ENCODE assay signal across 8 mouse cellular contexts in genomic region chr11:115823774-115824740, GRCm38 (mm10). TPM values are rescaled to one million over a fixed set of nuclear protein-coding genes. Genes with fewer than 3 reads are reported as not detected.
DNase-seq lines count a peak whose midpoint lies in the region; ATAC-seq and TF ChIP-seq lines count a peak whose summit lies in the region.

Llgl2 (plus strand) TSS chr11:115824049.

- H3K36me3 ChIP-seq in heart, embryonic 14.5 days (ENCODE audit: control insufficient read depth, insufficient read depth, low read length): peaks cover 34% of the 10 kb centered on the region
- peaks cover 11% of the 10 kb centered on the region; the same call in 1 of the 2 replicates for H3K36me3 ChIP-seq in lung, postnatal 0 days (ENCODE audit: insufficient read depth, low read length)

- H3K9me3 ChIP-seq in heart, embryonic 14.5 days (ENCODE audit: control insufficient read depth, low read length): no peaks in the 10 kb centered on the region
- H3K9me3 ChIP-seq in lung, postnatal 0 days (ENCODE audit: low read length): no peaks in the 10 kb centered on the region

- ATAC-seq in heart, embryonic 14.5 days (ENCODE audit: insufficient number of reproducible peaks, insufficient read depth, low FRiP score, low read depth): peak; percentile 94
- ATAC-seq in lung, postnatal 0 days: peak; percentile 95

- peak within 1 kb of the TSS; percentile 80 for H3K9ac ChIP-seq in heart, embryonic 14.5 days (ENCODE audit: low read length)
- H3K9ac ChIP-seq in lung, postnatal 0 days (replicated peaks; ENCODE audit: low read depth): peak within 1 kb of the TSS; percentile 72

- no peak for TF ChIP-seq POLR2A in bone marrow macrophage, adult 2 months (IDR thresholded peaks at IDR 0.05; ENCODE audit: borderline replicate concordance, low read depth, low read length)
- peak; percentile 74 for TF ChIP-seq POLR2A in embryonic fibroblast, embryonic 13.5 days (IDR thresholded peaks at IDR 0.05; ENCODE audit: low read depth, low read length)

- no peak; the same call in 1 of the 2 replicates for TF ChIP-seq CTCF in bone marrow macrophage, adult 2 months (IDR thresholded peaks at IDR 0.05; ENCODE audit: low read depth, low read length)
- TF ChIP-seq CTCF in embryonic fibroblast, embryonic 13.5 days (IDR thresholded peaks at IDR 0.05; ENCODE audit: borderline replicate concordance, insufficient read depth, low read length): no peak
- TF ChIP-seq CTCF in lung, postnatal 0 days (IDR thresholded peaks at IDR 0.05): peak; percentile 21; the same call in 1 of the 2 replicates

- WGBS in heart, embryonic 14.5 days: under 1% methylated on average over 87 of the region's 87 CpGs
- WGBS in lung, postnatal 0 days: under 1% methylated on average over 87 of the region's 87 CpGs

- no peak for TF ChIP-seq EP300 in lung, postnatal 0 days (IDR thresholded peaks at IDR 0.05)

- peak; percentile 51 to 66 for DNase-seq in CD8-positive naive resting alpha-beta T cell, adult 2 months (ENCODE audit: low read depth in 2 of 2, low spot score in 2 of 2)
- DNase-seq in kidney, postnatal 10 days: peak; percentile 96
- DNase-seq in lung, postnatal 0 days (ENCODE audit: low spot score): peak; percentile 97
- DNase-seq in ovary, postnatal 10 days (ENCODE audit: low spot score): peak; percentile 49
- peak; percentile 88 for DNase-seq in thymus, postnatal 0 days (ENCODE audit: low spot score)

- peaks cover 13% of the 10 kb centered on the region for H3K4me1 ChIP-seq in bone marrow macrophage, adult 2 months (ENCODE audit: control insufficient read depth, insufficient read depth, low read length)
- H3K4me1 ChIP-seq in embryonic fibroblast, embryonic 13.5 days (ENCODE audit: control insufficient read depth, insufficient read depth, low read length): peaks cover 8% of the 10 kb centered on the region; the same call in 1 of the 2 replicates
- peaks cover 17 to 18% of the 10 kb centered on the region in 2 experiments for H3K4me1 ChIP-seq in heart, embryonic 14.5 days (ENCODE audit: control insufficient read depth in 2 of 2, insufficient read depth in 2 of 2, low read length in 2 of 2)
- peaks cover 2% of the 10 kb centered on the region; the same call in 1 of the 2 replicates for H3K4me1 ChIP-seq in lung, postnatal 0 days (ENCODE audit: insufficient read depth, low read depth, low read length)

- H3K4me2 ChIP-seq in heart, embryonic 14.5 days (ENCODE audit: low read length): peak within 1 kb of the TSS; percentile 98
- H3K4me2 ChIP-seq in lung, postnatal 0 days (replicated peaks; ENCODE audit: low read depth, low read length): peak within 1 kb of the TSS; percentile 85

- no peak within 1 kb of the TSS for H3K27ac ChIP-seq in bone marrow macrophage, adult 2 months (ENCODE audit: insufficient read depth, low read depth, low read length)
- no peak within 1 kb of the TSS for H3K27ac ChIP-seq in embryonic fibroblast, embryonic 13.5 days (ENCODE audit: insufficient read depth, low read length)
- H3K27ac ChIP-seq in heart, embryonic 14.5 days (replicated peaks in 1 of 2; ENCODE audit: control insufficient read depth in 1 of 2, insufficient read depth in 1 of 2, low read depth in 2 of 2, low read length in 2 of 2): no peak within 1 kb of the TSS
- peak within 1 kb of the TSS; percentile 93 for H3K27ac ChIP-seq in lung, postnatal 0 days (ENCODE audit: low read length)

- H3K27me3 ChIP-seq in heart, embryonic 14.5 days (ENCODE audit: control insufficient read depth, insufficient read depth, low read length): no peaks in the 10 kb centered on the region
- no peaks in the 10 kb centered on the region for H3K27me3 ChIP-seq in lung, postnatal 0 days (replicated peaks; ENCODE audit: insufficient read depth, low read length)

- H3K4me3 ChIP-seq in bone marrow macrophage, adult 2 months (ENCODE audit: insufficient read depth, low read length): peak within 1 kb of the TSS; percentile 81
- peak within 1 kb of the TSS; percentile 54 for H3K4me3 ChIP-seq in embryonic fibroblast, embryonic 13.5 days (ENCODE audit: insufficient read depth, low read length)
- peak within 1 kb of the TSS; percentile 76 to 82 for H3K4me3 ChIP-seq in heart, embryonic 14.5 days (ENCODE audit: control insufficient read depth in 1 of 2, insufficient read depth in 1 of 2, low read depth in 1 of 2, low read length in 2 of 2)
- H3K4me3 ChIP-seq in lung, postnatal 0 days (ENCODE audit: low read depth, low read length): peak within 1 kb of the TSS; percentile 81

RNA-seq across cellular contexts. Expression of gene Llgl2, which starts in this region (rescaled TPM):
- polyA plus RNA-seq in bone marrow macrophage, adult 2 months (2012; ENCODE audit: insufficient read depth, insufficient read length, missing spikeins): 4.0 and 4.9 TPM in 2 replicates
- 3.0 and 3.7 TPM in 2 replicates for polyA plus RNA-seq in embryonic fibroblast, embryonic 13.5 days (2011; ENCODE audit: insufficient read length, low read depth, missing spikeins)
- 14.5 and 15.5 TPM in 2 replicates for polyA plus RNA-seq in heart, embryonic 14.5 days (2014; fragmentation: Nextera tagmentation; extraction: Ambion mirVana)
- polyA plus RNA-seq in lung, postnatal 0 days (2015; fragmentation: Nextera tagmentation; extraction: Ambion mirVana): 66.0 and 70.1 TPM in 2 replicates
- 15.6 and 15.7 TPM in 2 replicates for polyA plus RNA-seq in thymus, postnatal 0 days (2015; fragmentation: Nextera tagmentation; extraction: Ambion mirVana)
